Mouse (Mus musculus) liver, postnatal 0 days (tissue): ENCODE results near the gene Pole4. TPM values are rescaled to one million over a fixed set of nuclear protein-coding genes. Genes with fewer than 3 reads are reported as not detected.
"Not testable (repeated sequence)": the region's sequence is repeated elsewhere in the genome, so short reads cannot be mapped to it uniquely, and the experiment has no call there.

Experiments used
- ATAC-seq: fragments of 200-750 bp; cut with Nextera tagmentation; 2 replicates; pipeline ENCODE4 v1.8.0; 2017; ENCODE audit warnings: mild to moderate bottlenecking, moderate library complexity
- DNase-seq: peaks from one replicate; pipeline ENCODE4 v3.0.0-alpha.2; 2016
- H3K27ac ChIP-seq: fragments of 300-500 bp; sonication (generic); 2 replicates; pipeline ENCODE4 v1.5.1; 2014; ENCODE audit warnings: antibody characterized with exemption, moderate library complexity, mild to moderate bottlenecking, low read depth
- H3K27me3 ChIP-seq: fragments of 300-500 bp; sonication (generic); 2 replicates; pipeline ENCODE4 v1.6.1; 2014; ENCODE audit warnings: low read length, control low read depth, mixed read lengths; ENCODE audit not compliant: insufficient read depth
- H3K36me3 ChIP-seq: fragments of 300-500 bp; sonication (generic); replicated peaks from 2 replicates; pipeline ENCODE4 v1.6.1; 2014; ENCODE audit warnings: mild to moderate bottlenecking, control low read depth, low read length, moderate library complexity, mixed read lengths; ENCODE audit not compliant: insufficient read depth
- H3K4me1 ChIP-seq: fragments of 300-500 bp; sonication (generic); 2 replicates; pipeline ENCODE4 v1.6.1; 2014; ENCODE audit warnings: antibody characterized with exemption, mild to moderate bottlenecking, control low read depth; ENCODE audit not compliant: insufficient read depth
- H3K4me2 ChIP-seq: fragments of 300-500 bp; sonication (generic); 2 replicates; pipeline ENCODE4 v1.6.1; 2014; ENCODE audit warnings: low read depth, mild to moderate bottlenecking, low read length, moderate library complexity, mixed read lengths
- H3K4me3 ChIP-seq: fragments of 300-500 bp; sonication (generic); 2 replicates; pipeline ENCODE4 v1.5.1; 2014; ENCODE audit warnings: low read depth, low read length
- H3K9ac ChIP-seq: fragments of 300-500 bp; sonication (generic); replicated peaks from 2 replicates; pipeline ENCODE4 v1.6.1; 2014; ENCODE audit warnings: mild to moderate bottlenecking, moderate library complexity
- H3K9me3 ChIP-seq: fragments of 300-500 bp; sonication (generic); 2 replicates; pipeline ENCODE4 v1.6.1; 2016; ENCODE audit warnings: mild to moderate bottlenecking, control low read depth, low read length, mixed read lengths
- CTCF ChIP-seq: sonication (generic); IDR thresholded peaks from 2 replicates; pipeline ENCODE4 v1.5.1; 2016; ENCODE audit warnings: antibody characterized with exemption, low read depth
- EP300 ChIP-seq: IDR thresholded peaks from 2 replicates; pipeline ENCODE4 v1.6.1; 2016; ENCODE audit warnings: antibody characterized with exemption, low read depth, mild to moderate bottlenecking
- WGBS: fragments of 180-500 bp; shearing (Covaris S2); extraction: QIAGEN DNeasy Blood & Tissue Kit; methylation state at CpG from one replicate; pipeline ENCODE4 v1.1.7; 2014; ENCODE audit not compliant: insufficient replicate concordance; 5-methylcytosine and 5-hydroxymethylcytosine counted together
- polyA plus RNA-seq: library from polyadenylated mRNA; unstranded; fragments of >200 nt; fragmentation: Nextera tagmentation; extraction: Ambion mirVana; gene quantifications from 2 replicates; pipeline ENCODE4 v1.2.1, GENCODE M21; 2015

Gene Pole4
- polyA plus RNA-seq, 1 experiment from 2014 or later: 87.7 TPM

GRCm38 (mm10) chr6:82652521-82653168, 52.5 kb downstream of the Pole4 start:
- H3K27me3 ChIP-seq: no peaks in the 10 kb centered on the region
- no peaks in the 10 kb centered on the region for H3K9me3 ChIP-seq
- peaks cover 14% of the 10 kb centered on the region for H3K4me1 ChIP-seq
- peak overlapping the region; percentile 73 for H3K4me3 ChIP-seq
- peak overlapping the region; percentile 71 for H3K9ac ChIP-seq
- H3K27ac ChIP-seq: peak overlapping the region; percentile 97
- peak; percentile 97 for DNase-seq
- TF ChIP-seq CTCF (peak; percentile 33), EP300 (peak; percentile 36; the same call in 1 of the 2 replicates)
- WGBS: under 1% methylated on average over 58 of the region's 67 CpGs
- H3K36me3 ChIP-seq: peaks cover 10% of the 10 kb centered on the region; the same call in 1 of the 2 replicates
- peak; percentile 96 for ATAC-seq
- H3K4me2 ChIP-seq: peak overlapping the region; percentile 75

- 80% methylated on average over 2 of the region's 2 CpGs for WGBS
- ATAC-seq: no peak
These were observed 56.1 kb downstream of the Pole4 start for GRCm38 (mm10) chr6:82649096-82649495.

GRCm38 (mm10) chr6:82647940-82648655, 57.1 kb downstream of the Pole4 start:
- Histone ChIP-seq H3K4me2 (no peak overlapping the region), H3K4me3 (no peak overlapping the region), H3K4me1 (peaks cover 17% of the 10 kb centered on the region), H3K9ac (no peak overlapping the region), H3K27me3 (no peaks in the 10 kb centered on the region), H3K9me3 (no peaks in the 10 kb centered on the region), H3K27ac (peak overlapping the region; percentile 90), H3K36me3 (peaks cover 15% of the 10 kb centered on the region; the same call in 1 of the 2 replicates)
- no peak for DNase-seq
- ATAC-seq: peak; percentile 41
- WGBS: 97% methylated on average over 1 of the region's 1 CpGs
- TF ChIP-seq CTCF (peak; percentile 24; the same call in 1 of the 2 replicates), EP300 (peak; percentile 55; the same call in 1 of the 2 replicates)

More at GRCm38 (mm10) chr6:82649096-82649495, 56.1 kb downstream of the Pole4 start:
- peaks cover 17% of the 10 kb centered on the region for H3K4me1 ChIP-seq
- H3K27ac ChIP-seq: peak overlapping the region; percentile 32; the same call in 1 of the 2 replicates
- H3K4me2 ChIP-seq: no peak overlapping the region
- no peaks in the 10 kb centered on the region for H3K27me3 ChIP-seq
- H3K9ac ChIP-seq: no peak overlapping the region
- H3K9me3 ChIP-seq: no peaks in the 10 kb centered on the region
- peaks cover 13% of the 10 kb centered on the region; the same call in 1 of the 2 replicates for H3K36me3 ChIP-seq
- H3K4me3 ChIP-seq: no peak overlapping the region
- TF ChIP-seq EP300 (no peak), CTCF (no peak)
- DNase-seq: no peak

- no peak overlapping the region for H3K4me3 ChIP-seq
- H3K9me3 ChIP-seq: no peaks in the 10 kb centered on the region
- H3K27me3 ChIP-seq: no peaks in the 10 kb centered on the region
- ATAC-seq (no peak), DNase-seq (no peak)
- 0 out of 2 replicates have a peak, but pooled peaks have one; percentile 10 for TF ChIP-seq EP300
- TF ChIP-seq CTCF: no peak
- H3K4me2 ChIP-seq: no peak overlapping the region
- H3K4me1 ChIP-seq: peaks cover 14% of the 10 kb centered on the region
- 60% methylated on average over 1 of the region's 1 CpGs for WGBS
- H3K36me3 ChIP-seq: peaks cover 15% of the 10 kb centered on the region; the same call in 1 of the 2 replicates
- no peak overlapping the region for H3K27ac ChIP-seq
- no peak overlapping the region for H3K9ac ChIP-seq
These were observed 58.2 kb downstream of the Pole4 start for GRCm38 (mm10) chr6:82647001-82647400.

- H3K27me3 ChIP-seq: no peaks in the 10 kb centered on the region
- H3K9ac ChIP-seq: no peak overlapping the region
- 67% methylated on average over 4 of the region's 4 CpGs for WGBS
- H3K4me3 ChIP-seq: no peak overlapping the region
- H3K9me3 ChIP-seq: no peaks in the 10 kb centered on the region
- no peaks in the 10 kb centered on the region for H3K4me1 ChIP-seq
- DNase-seq (no peak), ATAC-seq (no peak)
- no peak overlapping the region for H3K27ac ChIP-seq
- no peak for TF ChIP-seq CTCF
- no peak for TF ChIP-seq EP300
- H3K4me2 ChIP-seq: no peak overlapping the region
- H3K36me3 ChIP-seq: 0 out of 2 replicates have a peak, but pooled peaks cover 2% of the 10 kb centered on the region
These were observed 65.1 kb downstream of the Pole4 start for GRCm38 (mm10) chr6:82640046-82640445.

GRCm38 (mm10) chr6:82625331-82625730, 79.8 kb downstream of the Pole4 start:
- not testable (repeated sequence) for DNase-seq, H3K27ac ChIP-seq, H3K9me3 ChIP-seq, ATAC-seq, H3K4me3 ChIP-seq, H3K9ac ChIP-seq, H3K27me3 ChIP-seq, H3K4me1 ChIP-seq, H3K36me3 ChIP-seq, H3K4me2 ChIP-seq
- 96% methylated on average over 7 of the region's 8 CpGs for WGBS
